Mouse (Mus musculus): ENCODE results near the gene 1810010D01Rik. TPM values are rescaled to one million over a fixed set of nuclear protein-coding genes. Genes with fewer than 3 reads are reported as not detected.

The 1810010D01Rik gene
- polyA plus RNA-seq, 1 experiment from 2014 or later = 0.33 TPM

DNA sequence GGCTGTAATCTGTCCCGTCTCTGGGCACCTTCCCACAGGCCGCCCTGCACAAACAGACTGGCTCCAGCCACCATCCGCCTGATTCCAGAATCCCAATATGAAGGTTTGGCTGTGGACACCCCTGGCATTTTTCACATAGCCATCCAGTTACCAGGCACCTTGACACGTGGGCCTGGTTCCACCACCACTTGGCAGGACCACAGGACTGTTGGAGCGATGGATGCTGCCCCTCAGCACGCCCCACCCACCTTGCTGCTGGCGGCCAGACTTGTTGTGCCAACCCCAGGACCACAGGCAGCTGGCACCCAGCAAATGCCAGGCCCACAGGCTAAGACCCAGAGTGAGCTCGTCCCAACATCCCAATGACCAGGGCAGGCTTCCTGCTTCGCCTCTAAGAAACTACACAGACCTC, 11.5 kb upstream of the 1810010D01Rik start:
- peaks cover 5% of the 10 kb centered on the region for H3K4me1 ChIP-seq (replicated peaks; ENCODE audit: control insufficient read depth, insufficient read depth, low read length)
- no peak overlapping the region for H3K4me3 ChIP-seq (ENCODE audit: low read depth, low read length)
- 86% methylated on average over 9 of the region's 9 CpGs for WGBS
- H3K36me3 ChIP-seq (ENCODE audit: control insufficient read depth, insufficient read depth) = no peaks in the 10 kb centered on the region
- no peak for ATAC-seq
- no peaks in the 10 kb centered on the region for H3K27me3 ChIP-seq (replicated peaks; ENCODE audit: control insufficient read depth, insufficient read depth, low read length)
- no peaks in the 10 kb centered on the region for H3K9me3 ChIP-seq (ENCODE audit: control insufficient read depth)
- H3K9ac ChIP-seq (ENCODE audit: low read depth, low read length) = no peak overlapping the region
- no peak for TF ChIP-seq CTCF (IDR thresholded peaks at IDR 0.05; ENCODE audit: low read depth)
- no peak overlapping the region for H3K4me2 ChIP-seq (replicated peaks; ENCODE audit: low read depth)
- H3K27ac ChIP-seq (ENCODE audit: low read depth, low read length) = no peak overlapping the region

DNA sequence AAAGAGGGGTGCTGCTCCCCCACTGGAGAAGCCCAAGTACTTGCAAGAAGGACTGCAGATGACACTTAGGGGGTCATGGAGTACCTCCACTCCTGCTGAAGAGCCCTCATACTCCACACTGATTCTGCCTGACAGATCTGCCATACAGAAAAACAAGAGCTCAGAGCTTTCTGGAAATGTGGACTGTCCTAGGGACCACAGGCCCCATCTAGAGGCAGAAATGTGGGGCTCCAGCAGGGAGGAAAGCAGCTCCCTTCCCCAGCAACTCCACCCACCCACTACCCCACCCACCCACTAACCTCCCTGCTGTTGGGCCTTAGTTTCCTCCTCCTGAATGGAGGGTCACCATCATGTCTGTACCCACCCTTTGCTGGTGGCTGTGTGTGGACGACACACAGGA, 8.7 kb upstream of the 1810010D01Rik start:
- H3K4me2 ChIP-seq (replicated peaks; ENCODE audit: low read depth) = no peak overlapping the region
- H3K4me3 ChIP-seq (ENCODE audit: low read depth, low read length) = no peak overlapping the region
- TF ChIP-seq CTCF (IDR thresholded peaks at IDR 0.05; ENCODE audit: low read depth) = peak; percentile 73
- H3K4me1 ChIP-seq (replicated peaks; ENCODE audit: control insufficient read depth, insufficient read depth, low read length) = no peaks in the 10 kb centered on the region
- ATAC-seq = no peak
- no peak overlapping the region for H3K9ac ChIP-seq (ENCODE audit: low read depth, low read length)
- H3K36me3 ChIP-seq (ENCODE audit: control insufficient read depth, insufficient read depth) = no peaks in the 10 kb centered on the region
- no peaks in the 10 kb centered on the region for H3K27me3 ChIP-seq (replicated peaks; ENCODE audit: control insufficient read depth, insufficient read depth, low read length)
- H3K9me3 ChIP-seq (ENCODE audit: control insufficient read depth) = no peaks in the 10 kb centered on the region
- H3K27ac ChIP-seq (ENCODE audit: low read depth, low read length) = no peak overlapping the region
- WGBS = 30% methylated on average over 1 of the region's 1 CpGs

DNA sequence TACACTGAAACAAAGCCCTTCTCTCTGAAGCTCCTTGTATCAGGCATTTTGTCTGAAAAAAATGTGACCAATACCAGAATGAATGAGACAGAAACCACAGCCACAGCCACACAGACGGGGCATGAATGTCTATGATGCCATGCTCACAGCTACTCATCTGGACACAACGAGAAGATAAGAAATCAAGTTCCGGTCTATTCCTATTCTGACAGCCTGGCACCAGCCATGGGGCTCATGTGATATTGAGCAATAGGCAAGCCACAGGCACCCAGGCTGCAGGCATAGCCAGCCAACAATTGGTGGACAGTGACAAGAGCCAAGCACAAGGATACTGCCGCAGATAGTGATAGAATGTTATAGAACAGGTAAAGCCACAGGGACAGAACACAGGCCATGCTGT, 7.6 kb upstream of the 1810010D01Rik start:
- no peak overlapping the region for H3K4me2 ChIP-seq (replicated peaks; ENCODE audit: low read depth)
- H3K36me3 ChIP-seq (ENCODE audit: control insufficient read depth, insufficient read depth) = no peaks in the 10 kb centered on the region
- no peak overlapping the region for H3K9ac ChIP-seq (ENCODE audit: low read depth, low read length)
- H3K4me3 ChIP-seq (ENCODE audit: low read depth, low read length) = no peak overlapping the region
- no peaks in the 10 kb centered on the region for H3K4me1 ChIP-seq (replicated peaks; ENCODE audit: control insufficient read depth, insufficient read depth, low read length)
- WGBS = 91% methylated on average over 4 of the region's 4 CpGs
- H3K27me3 ChIP-seq (replicated peaks; ENCODE audit: control insufficient read depth, insufficient read depth, low read length) = no peaks in the 10 kb centered on the region
- no peak for TF ChIP-seq CTCF (IDR thresholded peaks at IDR 0.05; ENCODE audit: low read depth)
- ATAC-seq = no peak
- H3K27ac ChIP-seq (ENCODE audit: low read depth, low read length) = no peak overlapping the region
- no peaks in the 10 kb centered on the region for H3K9me3 ChIP-seq (ENCODE audit: control insufficient read depth)

GRCm38 (mm10) chr7:145211680-145212659, 4.1 kb upstream of the 1810010D01Rik start:
- TF ChIP-seq CTCF (IDR thresholded peaks at IDR 0.05; ENCODE audit: low read depth) = no peak
- H3K9ac ChIP-seq (ENCODE audit: low read depth, low read length) = no peak overlapping the region
- H3K4me3 ChIP-seq (ENCODE audit: low read depth, low read length) = no peak overlapping the region
- H3K36me3 ChIP-seq (ENCODE audit: control insufficient read depth, insufficient read depth) = no peaks in the 10 kb centered on the region
- 38% methylated on average over 14 of the region's 14 CpGs for WGBS
- H3K4me2 ChIP-seq (replicated peaks; ENCODE audit: low read depth) = no peak overlapping the region
- no peak overlapping the region for H3K27ac ChIP-seq (ENCODE audit: low read depth, low read length)
- H3K9me3 ChIP-seq (ENCODE audit: control insufficient read depth) = no peaks in the 10 kb centered on the region
- no peak for ATAC-seq
- H3K4me1 ChIP-seq (replicated peaks; ENCODE audit: control insufficient read depth, insufficient read depth, low read length) = no peaks in the 10 kb centered on the region
- H3K27me3 ChIP-seq (replicated peaks; ENCODE audit: control insufficient read depth, insufficient read depth, low read length) = no peaks in the 10 kb centered on the region

DNA sequence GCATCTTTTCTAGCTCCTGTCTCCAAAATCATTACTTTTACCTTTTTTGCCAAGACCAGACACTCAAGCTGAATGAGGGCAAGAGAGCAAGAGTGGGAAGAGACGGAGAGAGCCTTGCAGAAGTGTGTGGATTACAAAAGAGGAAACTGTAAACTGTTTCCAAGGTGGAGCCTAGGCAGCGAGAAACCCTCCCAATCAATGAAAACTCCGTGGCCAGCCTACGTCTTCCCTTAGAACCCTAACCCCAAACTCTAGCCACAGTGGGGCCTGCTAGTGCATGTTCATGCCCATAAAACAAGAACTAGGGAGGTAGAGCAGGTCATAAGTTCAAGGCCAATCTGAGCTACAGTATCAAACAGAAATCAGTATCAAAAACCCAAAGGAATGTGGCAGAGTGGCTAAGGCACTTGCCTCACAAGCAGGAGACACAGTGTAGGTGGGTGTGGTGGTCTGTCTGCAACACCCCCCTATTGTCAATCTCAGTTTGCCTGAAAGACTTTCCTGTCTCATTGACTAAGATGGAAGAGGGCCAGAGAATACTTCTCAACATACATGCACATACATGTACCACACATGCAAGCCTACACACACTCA, 2.7 kb upstream of the 1810010D01Rik start:
- no peak for ATAC-seq
- Histone ChIP-seq H3K27ac (ENCODE audit: low read depth, low read length) (no peak overlapping the region), H3K27me3 (replicated peaks; ENCODE audit: control insufficient read depth, insufficient read depth, low read length) (no peaks in the 10 kb centered on the region), H3K9ac (ENCODE audit: low read depth, low read length) (no peak overlapping the region), H3K4me2 (replicated peaks; ENCODE audit: low read depth) (no peak overlapping the region), H3K4me3 (ENCODE audit: low read depth, low read length) (no peak overlapping the region), H3K4me1 (replicated peaks; ENCODE audit: control insufficient read depth, insufficient read depth, low read length) (peaks cover 10% of the 10 kb centered on the region), H3K36me3 (ENCODE audit: control insufficient read depth, insufficient read depth) (no peaks in the 10 kb centered on the region), H3K9me3 (ENCODE audit: control insufficient read depth) (no peaks in the 10 kb centered on the region)
- TF ChIP-seq CTCF (IDR thresholded peaks at IDR 0.05; ENCODE audit: low read depth) = no peak
- 70% methylated on average over 4 of the region's 4 CpGs for WGBS

DNA sequence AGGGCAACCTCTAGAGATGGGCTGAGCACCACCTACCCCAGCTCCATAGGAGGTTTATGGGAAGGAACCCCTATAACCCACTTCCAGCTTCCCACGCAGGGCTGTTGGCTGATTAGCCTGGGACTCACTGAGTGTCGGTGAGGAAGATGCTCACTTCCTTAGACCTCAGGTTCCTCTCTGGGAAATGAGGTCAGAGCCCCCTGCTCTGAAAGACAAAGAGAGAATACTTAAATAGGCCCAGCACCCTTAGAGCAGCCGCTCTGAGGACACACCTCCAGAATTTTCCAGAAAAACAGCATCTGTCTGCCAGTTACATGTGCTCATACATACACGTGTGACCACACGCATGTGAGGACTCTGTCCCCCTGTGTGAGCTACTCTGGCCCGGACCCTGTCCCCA, 1.1 kb downstream of the 1810010D01Rik start:
- H3K4me3 ChIP-seq (ENCODE audit: low read depth, low read length) = no peak overlapping the region
- ATAC-seq = no peak
- peaks cover 10% of the 10 kb centered on the region for H3K4me1 ChIP-seq (replicated peaks; ENCODE audit: control insufficient read depth, insufficient read depth, low read length)
- no peaks in the 10 kb centered on the region for H3K9me3 ChIP-seq (ENCODE audit: control insufficient read depth)
- H3K27ac ChIP-seq (ENCODE audit: low read depth, low read length) = peak overlapping the region; percentile 77
- no peaks in the 10 kb centered on the region for H3K36me3 ChIP-seq (ENCODE audit: control insufficient read depth, insufficient read depth)
- no peak for TF ChIP-seq CTCF (IDR thresholded peaks at IDR 0.05; ENCODE audit: low read depth)
- peak overlapping the region; percentile 63; the same call in 1 of the 2 replicates for H3K4me2 ChIP-seq (replicated peaks; ENCODE audit: low read depth)
- peak overlapping the region; percentile 59; the same call in 1 of the 2 replicates for H3K9ac ChIP-seq (ENCODE audit: low read depth, low read length)
- WGBS = 84% methylated on average over 6 of the region's 6 CpGs
- H3K27me3 ChIP-seq (replicated peaks; ENCODE audit: control insufficient read depth, insufficient read depth, low read length) = no peaks in the 10 kb centered on the region
